Mouse (Mus musculus): Measurements from ENCODE around the gene Mdk.

DNA sequence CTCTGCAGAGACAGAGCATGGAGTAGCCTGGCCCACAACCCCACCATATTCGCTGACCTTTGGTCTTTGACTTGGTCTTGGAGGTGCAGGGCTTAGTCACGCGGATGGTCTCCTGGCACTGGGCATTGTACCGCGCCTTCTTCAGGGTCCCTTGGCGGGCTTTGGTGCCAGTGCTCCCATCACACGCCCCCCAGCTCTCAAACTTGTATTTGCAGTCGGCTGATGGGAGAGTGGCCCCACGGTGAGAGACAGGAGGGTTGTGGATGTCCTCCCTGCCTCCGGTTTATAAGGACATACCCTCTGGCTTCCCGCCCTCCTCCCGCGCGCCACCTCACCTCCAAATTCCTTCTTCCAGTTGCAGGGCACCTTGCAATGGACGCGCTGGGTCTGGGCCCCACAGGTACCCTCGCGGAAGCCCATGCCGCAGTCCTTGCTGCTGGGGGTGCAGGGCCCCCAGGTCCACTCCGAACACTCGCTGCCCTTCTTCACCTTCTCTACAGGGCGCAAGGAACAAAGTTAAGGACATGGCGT is 1.3 kb downstream of the Mdk start:
- no peak for TF ChIP-seq MAX (IDR thresholded peaks at IDR 0.05; ENCODE audit: low read depth)
- no peak for TF ChIP-seq POLR2A (IDR thresholded peaks at IDR 0.05; ENCODE audit: insufficient read length, low read depth)
- no peak for TF ChIP-seq MYOD1 (IDR thresholded peaks at IDR 0.05; ENCODE audit: control insufficient read depth in 1 of 3, insufficient read length in 2 of 3, low read depth in 2 of 3)
- TF ChIP-seq TCF12 (IDR thresholded peaks at IDR 0.05; ENCODE audit: insufficient read depth, poor library complexity, severe bottlenecking): no peak
- TF ChIP-seq REST (IDR thresholded peaks at IDR 0.05; ENCODE audit: insufficient read depth, insufficient read length): no peak
- TF ChIP-seq E2F4 (IDR thresholded peaks at IDR 0.05; ENCODE audit: insufficient read depth): no peak
- TF ChIP-seq MYOG (IDR thresholded peaks at IDR 0.05; ENCODE audit: control insufficient read depth in 1 of 3, insufficient read depth in 1 of 3, insufficient read length in 2 of 3, low read depth in 2 of 3): no peak
- no peak for TF ChIP-seq USF1 (IDR thresholded peaks at IDR 0.05; ENCODE audit: low read depth)
- no peak for TF ChIP-seq TCF3 (IDR thresholded peaks at IDR 0.05; ENCODE audit: insufficient read length, low read depth)
- TF ChIP-seq CEBPB (IDR thresholded peaks at IDR 0.05; ENCODE audit: insufficient read depth, poor library complexity, severe bottlenecking): no peak
- no peak for TF ChIP-seq SRF (IDR thresholded peaks at IDR 0.05; ENCODE audit: control insufficient read depth, insufficient read length, low read depth)
- no peak for TF ChIP-seq POLR2AphosphoS2 (IDR thresholded peaks at IDR 0.05; ENCODE audit: insufficient read length, low read depth)

All from myocyte (in vitro differentiated cells).